8 mouse cellular contexts compared by ENCODE assay signal in the genomic region with DNA sequence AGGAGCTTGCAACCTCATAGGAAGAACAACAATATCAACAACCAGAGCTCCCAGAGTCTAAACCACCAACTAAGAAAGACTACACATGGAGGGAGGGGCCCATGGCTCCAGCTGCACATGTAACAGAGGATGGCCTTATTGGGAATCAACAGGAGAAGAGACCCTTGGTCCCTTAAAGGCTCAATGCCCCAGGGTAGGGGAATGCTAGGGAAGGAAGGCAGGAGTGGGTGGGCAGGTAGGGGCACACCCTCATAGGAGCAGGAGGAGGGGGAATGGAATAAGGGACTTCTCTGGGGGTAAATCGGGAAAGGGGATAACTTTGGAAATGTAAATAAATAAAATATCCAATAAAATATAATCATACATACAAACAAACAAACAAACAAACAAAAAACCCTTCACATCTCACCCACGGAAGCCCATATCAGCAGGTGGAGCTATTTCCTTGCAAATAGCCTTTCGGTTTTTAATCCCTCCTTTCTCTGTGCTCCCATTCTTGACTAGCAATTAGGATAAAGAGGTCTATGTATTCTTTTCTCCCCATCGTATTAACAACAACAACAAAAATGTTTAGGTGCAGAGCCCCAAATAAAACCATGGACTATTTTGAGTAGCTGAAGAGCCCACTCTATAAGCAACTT. TPM values are rescaled to one million over a fixed set of nuclear protein-coding genes. Genes with fewer than 3 reads are reported as not detected.
DNase-seq lines count a peak whose midpoint lies in the region; ATAC-seq and TF ChIP-seq lines count a peak whose summit lies in the region.

No protein-coding gene starts in this region.

- in situ Hi-C loops in Patski (cut with MboI; ENCODE audit: low pct_unique_long_range_greater_than_20kb), result loop anchor here (5.0 to 10.0 kb wide), 3 partner anchors 209 to 417 kb away; no protein-coding TSS in a partner anchor

- no peaks in the 10 kb centered on the region for H3K36me3 ChIP-seq in embryonic facial prominence, embryonic 14.5 days (ENCODE audit: control insufficient read depth, insufficient read depth, low read length)

- no peaks in the 10 kb centered on the region for H3K27me3 ChIP-seq in Patski
- no peaks in the 10 kb centered on the region for H3K27me3 ChIP-seq in embryonic facial prominence, embryonic 14.5 days (replicated peaks; ENCODE audit: control insufficient read depth, insufficient read depth, low read length)

- H3K4me3 ChIP-seq in embryonic facial prominence, embryonic 14.5 days (ENCODE audit: low read depth, low read length), result no peak overlapping the region

- H3K9me3 ChIP-seq in embryonic facial prominence, embryonic 14.5 days (ENCODE audit: control insufficient read depth, low read length), result 0 out of 2 replicates have a peak, but pooled peaks cover 4% of the 10 kb centered on the region

- peak; percentile 30 for DNase-seq in kidney, adult 9 months
- DNase-seq in kidney, adult 11 months, result no peak
- DNase-seq in Patski (ENCODE audit: low read depth, low spot score), result no peak
- DNase-seq in embryonic facial prominence, embryonic 14.5 days (ENCODE audit: low spot score), result peak; percentile 53
- DNase-seq in kidney, postnatal 10 days, result peak; percentile 61
- peak; percentile 51 for DNase-seq in retina, postnatal 1 day
- DNase-seq in thymus, postnatal 10 days (ENCODE audit: low spot score in 2 of 2), result no peak
- no peak for DNase-seq in thymus, postnatal 4 days

- CTCF ChIA-PET in Patski (lab: Charles Lee), result interaction anchor here (0.7 to 4.9 kb wide), 11 partner anchors 27 to 431 kb away, joined by 3 to 48 read pairs (median 3); no protein-coding TSS in a partner anchor

- H3K27ac ChIP-seq in embryonic facial prominence, embryonic 14.5 days (replicated peaks; ENCODE audit: low read depth, low read length), result no peak overlapping the region

- no peak overlapping the region for H3K9ac ChIP-seq in embryonic facial prominence, embryonic 14.5 days (ENCODE audit: low read depth, low read length)

- peaks cover 8% of the 10 kb centered on the region for H3K4me1 ChIP-seq in embryonic facial prominence, embryonic 14.5 days (ENCODE audit: control insufficient read depth, insufficient read depth, low read length)

- no peak for ATAC-seq in Patski
- ATAC-seq in embryonic facial prominence, embryonic 14.5 days (ENCODE audit: low read depth), result no peak

- peak; percentile 69 for TF ChIP-seq CTCF in Patski (IDR thresholded peaks at IDR 0.05)

- H3K4me2 ChIP-seq in embryonic facial prominence, embryonic 14.5 days (ENCODE audit: low read depth, low read length), result no peak overlapping the region

- POLR2A ChIA-PET in Patski (lab: Charles Lee), result no interaction called here

- 45% methylated on average over 4 of the region's 4 CpGs for WGBS in embryonic facial prominence, embryonic 14.5 days

RNA-seq across cellular contexts. Expression of gene Tmx1, which starts 42.5 kb away (rescaled TPM):
- 66.8 TPM for polyA plus RNA-seq in Patski (2021)
- 73.9 and 78.1 TPM in 2 replicates for polyA plus RNA-seq in embryonic facial prominence, embryonic 14.5 days (2014; fragmentation: Nextera tagmentation; extraction: Ambion mirVana)

Comparison
In these comparisons a context has a peak if more than half of its experiments do, and no peak if none do; other contexts are left out.
1. DNase-seq: peak in kidney, adult 9 months (single experiment), embryonic facial prominence, embryonic 14.5 days (single experiment), kidney, postnatal 10 days (single experiment) and retina, postnatal 1 day (single experiment); none in kidney, adult 11 months (single experiment), Patski (single experiment), thymus, postnatal 10 days (0 of 2) and thymus, postnatal 4 days (single experiment).